18 mouse cellular contexts compared by ENCODE assay signal in the genomic region with DNA sequence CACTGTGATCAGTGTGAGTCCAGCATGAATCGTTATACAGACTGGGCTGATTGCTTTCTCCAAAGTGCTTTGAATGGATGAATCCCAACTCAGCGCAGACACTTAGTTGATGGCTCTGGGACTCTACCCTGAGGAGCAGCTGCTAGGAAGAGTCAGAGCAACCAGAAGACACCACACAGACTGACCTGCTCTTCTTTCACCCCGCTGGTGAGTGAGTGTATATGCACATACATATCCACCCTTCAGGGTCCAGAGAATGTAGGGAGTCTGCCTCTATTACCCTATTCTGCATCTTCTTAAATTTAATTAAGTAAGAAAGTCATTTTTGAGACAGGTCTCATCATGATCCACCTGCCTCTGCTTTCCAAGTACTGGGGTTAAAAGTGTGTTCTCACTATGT.
A peak's percentile ranks its signal among the peaks of the same experiment; 100 is the strongest.
DNase-seq lines count a peak whose midpoint lies in the region; ATAC-seq and TF ChIP-seq lines count a peak whose summit lies in the region.
"Had no signal": no experiment of that assay in that cellular context is flagged by ENCODE, and none has a peak within 500 bp of the region (broad histone marks: within the 10 kb centered on the region; RNA-seq: fewer than 3 reads in every experiment).

No protein-coding gene starts in this region.

- H3K27me3 ChIP-seq in limb, embryonic 14.5 days (ENCODE audit: control insufficient read depth, insufficient read depth, low read length): no peaks in the 10 kb centered on the region
- H3K27me3 ChIP-seq in limb, embryonic 10.5 days (ENCODE audit: low read depth, poor library complexity, severe bottlenecking): no peaks in the 10 kb centered on the region
- H3K27me3 ChIP-seq in hindbrain, embryonic 11.5 days (ENCODE audit: control insufficient read depth, insufficient read depth, low read length): no peaks in the 10 kb centered on the region
- H3K27me3 ChIP-seq in midbrain, embryonic 13.5 days: no peaks in the 10 kb centered on the region
- H3K27me3 ChIP-seq: embryonic facial prominence, embryonic 15.5 days; liver, embryonic 12.5 days; lung, embryonic 15.5 days; Patski had no signal

- TF ChIP-seq POLR2A in limb, embryonic 14.5 days (IDR thresholded peaks at IDR 0.05; ENCODE audit: borderline replicate concordance, extremely low read depth, insufficient read depth, insufficient read length): no peak

- ATAC-seq in limb, embryonic 14.5 days (ENCODE audit: low FRiP score, low read depth): 0 out of 2 replicates have a peak, but pooled peaks have one; percentile 19
- ATAC-seq in hindbrain, embryonic 11.5 days (ENCODE audit: low FRiP score): peak; percentile 62
- peak; percentile 52 for ATAC-seq in midbrain, embryonic 13.5 days
- ATAC-seq in CD4-positive, CD25-positive, alpha-beta regulatory T cell, adult 4 months: no peak
- ATAC-seq: liver, embryonic 12.5 days; Patski had no signal

- no peak overlapping the region for H3K4me3 ChIP-seq in limb, embryonic 14.5 days (replicated peaks; ENCODE audit: low read length)
- no peak overlapping the region for H3K4me3 ChIP-seq in limb, embryonic 10.5 days
- no peak overlapping the region for H3K4me3 ChIP-seq in hindbrain, embryonic 11.5 days (ENCODE audit: low read depth, low read length)
- no peak overlapping the region for H3K4me3 ChIP-seq in midbrain, embryonic 13.5 days (replicated peaks)
- H3K4me3 ChIP-seq: embryonic facial prominence, embryonic 15.5 days; liver, embryonic 12.5 days; lung, embryonic 15.5 days had no signal

- H3K27ac ChIP-seq in limb, embryonic 14.5 days (replicated peaks; ENCODE audit: low read depth, low read length): no peak overlapping the region
- no peak overlapping the region for H3K27ac ChIP-seq in limb, embryonic 10.5 days
- H3K27ac ChIP-seq in hindbrain, embryonic 11.5 days (ENCODE audit: low read depth, low read length): peak overlapping the region; percentile 69
- peak overlapping the region; percentile 75 for H3K27ac ChIP-seq in midbrain, embryonic 13.5 days
- H3K27ac ChIP-seq: embryonic facial prominence, embryonic 15.5 days; liver, embryonic 12.5 days; lung, embryonic 15.5 days had no signal

- H3K9me3 ChIP-seq in limb, embryonic 14.5 days (ENCODE audit: control insufficient read depth, low read length): no peaks in the 10 kb centered on the region
- H3K9me3 ChIP-seq in limb, embryonic 10.5 days (replicated peaks): no peaks in the 10 kb centered on the region
- H3K9me3 ChIP-seq in hindbrain, embryonic 11.5 days (ENCODE audit: control insufficient read depth, low read length): no peaks in the 10 kb centered on the region
- H3K9me3 ChIP-seq in midbrain, embryonic 13.5 days: no peaks in the 10 kb centered on the region
- H3K9me3 ChIP-seq: embryonic facial prominence, embryonic 15.5 days; liver, embryonic 12.5 days; lung, embryonic 15.5 days had no signal

- H3K9ac ChIP-seq in limb, embryonic 14.5 days (ENCODE audit: low read depth, low read length, severe bottlenecking): no peak overlapping the region
- no peak overlapping the region for H3K9ac ChIP-seq in hindbrain, embryonic 11.5 days (ENCODE audit: low read depth, low read length)
- no peak overlapping the region for H3K9ac ChIP-seq in midbrain, embryonic 13.5 days (replicated peaks)
- H3K9ac ChIP-seq: embryonic facial prominence, embryonic 15.5 days; liver, embryonic 12.5 days; lung, embryonic 15.5 days had no signal

- 48% methylated on average over 3 of the region's 3 CpGs for WGBS in limb, embryonic 14.5 days
- 59% methylated on average over 3 of the region's 3 CpGs for WGBS in limb, embryonic 10.5 days
- WGBS in hindbrain, embryonic 11.5 days: 64% methylated on average over 3 of the region's 3 CpGs
- WGBS in midbrain, embryonic 13.5 days: 25% methylated on average over 3 of the region's 3 CpGs

- DNase-seq in limb, embryonic 14.5 days (ENCODE audit: low spot score): no peak
- no peak for DNase-seq in limb, embryonic 10.5 days (ENCODE audit: low spot score)
- peak; percentile 17 for DNase-seq in hindbrain, embryonic 11.5 days (ENCODE audit: low spot score)
- DNase-seq in cerebellum, adult 9-10 months: no peak
- DNase-seq in lung, postnatal 14 days: no peak
- no peak for DNase-seq in heart, adult 8-10 months (ENCODE audit: low spot score)
- DNase-seq: cerebellum, adult 11-12 months; gastrocnemius, postnatal 14 days; kidney, adult 11 months; kidney, postnatal 36 days; thymus, postnatal 14 days had no signal

- no peak overlapping the region for H3K4me2 ChIP-seq in limb, embryonic 14.5 days (replicated peaks; ENCODE audit: low read depth, low read length, severe bottlenecking)
- H3K4me2 ChIP-seq in hindbrain, embryonic 11.5 days (replicated peaks; ENCODE audit: low read depth, low read length): no peak overlapping the region
- no peak overlapping the region for H3K4me2 ChIP-seq in midbrain, embryonic 13.5 days (replicated peaks)
- H3K4me2 ChIP-seq: embryonic facial prominence, embryonic 15.5 days; heart, embryonic 11.5 days; liver, embryonic 12.5 days; lung, embryonic 15.5 days had no signal

- H3K36me3 ChIP-seq in limb, embryonic 14.5 days (ENCODE audit: control insufficient read depth, insufficient read depth, low read length): no peaks in the 10 kb centered on the region
- no peaks in the 10 kb centered on the region for H3K36me3 ChIP-seq in limb, embryonic 10.5 days
- H3K36me3 ChIP-seq in hindbrain, embryonic 11.5 days (ENCODE audit: control insufficient read depth, insufficient read depth, low read length): no peaks in the 10 kb centered on the region
- H3K36me3 ChIP-seq in midbrain, embryonic 13.5 days: no peaks in the 10 kb centered on the region
- H3K36me3 ChIP-seq: embryonic facial prominence, embryonic 15.5 days; liver, embryonic 12.5 days; lung, embryonic 15.5 days had no signal

- H3K4me1 ChIP-seq in limb, embryonic 14.5 days (ENCODE audit: control insufficient read depth, insufficient read depth, low read length): no peaks in the 10 kb centered on the region
- H3K4me1 ChIP-seq in limb, embryonic 10.5 days: no peaks in the 10 kb centered on the region
- H3K4me1 ChIP-seq in hindbrain, embryonic 11.5 days (replicated peaks; ENCODE audit: control insufficient read depth, insufficient read depth, low read length): 0 out of 2 replicates have a peak, but pooled peaks cover 3% of the 10 kb centered on the region
- H3K4me1 ChIP-seq in midbrain, embryonic 13.5 days (replicated peaks): peaks cover 35% of the 10 kb centered on the region
- H3K4me1 ChIP-seq: embryonic facial prominence, embryonic 15.5 days; liver, embryonic 12.5 days; lung, embryonic 15.5 days had no signal

Comparison
In these comparisons a context has a peak if more than half of its experiments do, and no peak if none do; other contexts are left out.
1. H3K27ac ChIP-seq: peak in hindbrain, embryonic 11.5 days (single experiment) and midbrain, embryonic 13.5 days (single experiment); none in limb, embryonic 14.5 days (single experiment) and limb, embryonic 10.5 days (single experiment).